Mouse (Mus musculus) left cerebral cortex, adult 18-20 months (tissue): ENCODE results near the gene Cxcl14. TPM values are rescaled to one million over a fixed set of nuclear protein-coding genes. Genes with fewer than 3 reads are reported as not detected.
A peak's percentile ranks its signal among the peaks of the same experiment; 100 is the strongest.

ENCODE experiments used
- DNase-seq, 2 experiments: peaks; one replicate each; pipeline ENCODE4 v3.0.0; 2021 to 2022; ENCODE audit warnings: low spot score in 2 of 2, mixed read lengths in 1 of 2
- long read RNA-seq, 2 experiments: library from polyadenylated mRNA; stranded (forward); transcript quantifications; one replicate each; pipeline ENCODE4 v2.0.0; 2021
- total RNA-seq, 2 experiments: library from RNA; stranded (reverse); gene quantifications; 2 replicates each; pipeline ENCODE4 v1.2.3; 2021

Cxcl14 gene
- 100 to 1,000 TPM; 140 to 160 TPM for total RNA-seq
- long read RNA-seq, experiment 1, transcript Cxcl14-201 (4 exons, 1,827 nt), result major isoform, 229 of 241 reads
- long read RNA-seq, experiment 1, partial matches to known transcripts, result 7 of 241 reads
- long read RNA-seq, experiment 1, other reads (novel, unspliced or antisense), result 5 of 241 reads
- long read RNA-seq, experiment 2, transcript Cxcl14-201 (4 exons, 1,827 nt), result major isoform, 224 of 242 reads
- long read RNA-seq, experiment 2, partial matches to known transcripts, result 14 of 242 reads
- long read RNA-seq, experiment 2, other reads (novel, unspliced or antisense), result 3 of 242 reads

DNA sequence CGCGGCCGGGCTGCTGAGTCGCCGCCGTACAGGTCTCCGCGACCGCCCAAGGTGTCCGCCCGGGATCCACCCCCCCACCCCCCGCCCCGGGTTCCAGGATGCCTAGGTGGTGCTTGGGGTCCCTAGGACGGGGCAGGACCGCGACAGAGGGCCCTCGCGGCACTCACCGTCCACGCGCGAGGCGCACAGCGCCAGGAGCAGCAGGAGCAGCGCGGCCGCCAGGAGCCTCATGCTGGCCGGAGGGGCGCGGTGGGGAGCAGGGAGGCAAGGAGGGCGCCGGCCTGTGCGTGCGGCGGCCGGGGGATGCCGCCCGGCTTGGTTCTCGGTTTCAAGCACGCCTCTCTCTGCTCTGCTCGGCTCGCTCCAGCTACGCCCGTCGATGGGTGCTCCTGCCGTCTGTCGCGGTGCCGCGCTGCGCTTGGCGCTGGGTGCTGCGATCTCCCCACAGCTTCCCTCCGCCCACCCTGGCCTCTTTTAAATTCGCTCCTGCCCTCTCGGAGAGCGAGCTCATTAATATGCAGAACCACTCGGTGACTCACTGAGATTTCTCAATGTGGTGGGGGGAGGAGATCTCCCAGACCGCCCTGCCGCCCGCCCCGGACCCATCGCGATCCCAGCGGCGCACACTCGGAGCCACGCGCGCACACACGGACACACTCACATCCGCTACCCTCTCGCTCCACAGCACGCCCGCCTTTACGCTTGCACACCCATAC, at the start of gene Cxcl14:
Gene Cxcl14, minus strand, starts transcription at position 609 of the 716 bp plus-strand sequence.
- peak; percentile 26 to 65 for DNase-seq

GRCm38 (mm10) chr13:56344355-56344754, 48.0 kb upstream of the Cxcl14 start:
- DNase-seq, result no peak

- no peak for DNase-seq
These were observed 46.1 kb upstream of the Cxcl14 start for GRCm38 (mm10) chr13:56342491-56342890.

- DNase-seq, result no peak
These were observed 44.2 kb upstream of the Cxcl14 start for GRCm38 (mm10) chr13:56340513-56340912.

DNA sequence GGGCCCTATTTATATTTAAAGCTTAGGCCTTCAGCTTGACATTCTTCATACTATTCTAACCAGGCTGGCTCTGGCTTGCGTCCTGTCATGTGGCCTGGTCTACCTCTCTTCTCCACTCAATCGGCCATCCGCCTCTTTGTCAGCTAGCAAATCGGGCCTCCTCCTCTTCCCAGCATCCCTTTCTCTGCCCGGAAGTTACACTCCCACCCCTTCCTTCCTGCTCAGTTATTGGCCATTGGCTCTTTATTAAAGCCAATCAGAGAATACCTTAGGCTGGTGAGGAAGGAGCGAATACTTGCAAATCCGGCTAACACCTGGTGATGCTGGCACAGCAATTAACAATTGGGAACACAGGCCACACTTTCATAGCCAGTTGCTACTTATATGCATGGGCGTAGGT, 43.5 kb upstream of the Cxcl14 start:
- no peak for DNase-seq

DNA sequence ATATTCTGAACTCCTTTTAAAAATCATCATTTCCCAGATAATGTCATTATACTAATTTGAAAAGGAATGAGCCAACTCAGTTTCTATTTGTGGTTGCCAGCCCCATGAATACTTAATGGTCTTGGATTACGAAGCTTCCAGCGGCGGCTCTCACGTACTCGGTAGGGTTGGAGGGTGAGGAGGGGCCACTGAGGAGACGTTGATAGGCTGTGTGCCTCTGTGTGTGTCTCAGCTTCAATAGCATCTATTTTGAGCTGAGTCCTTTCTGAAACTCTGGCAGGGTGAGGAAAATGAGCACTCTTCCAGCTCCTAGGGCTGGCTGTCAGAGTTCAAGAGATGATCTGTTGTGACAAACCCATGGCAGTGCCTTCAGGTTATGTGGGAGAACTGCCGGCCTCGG, 40.6 kb upstream of the Cxcl14 start:
- DNase-seq, result no peak

GRCm38 (mm10) chr13:56334802-56335690, 38.7 kb upstream of the Cxcl14 start:
- DNase-seq, result no peak

DNA sequence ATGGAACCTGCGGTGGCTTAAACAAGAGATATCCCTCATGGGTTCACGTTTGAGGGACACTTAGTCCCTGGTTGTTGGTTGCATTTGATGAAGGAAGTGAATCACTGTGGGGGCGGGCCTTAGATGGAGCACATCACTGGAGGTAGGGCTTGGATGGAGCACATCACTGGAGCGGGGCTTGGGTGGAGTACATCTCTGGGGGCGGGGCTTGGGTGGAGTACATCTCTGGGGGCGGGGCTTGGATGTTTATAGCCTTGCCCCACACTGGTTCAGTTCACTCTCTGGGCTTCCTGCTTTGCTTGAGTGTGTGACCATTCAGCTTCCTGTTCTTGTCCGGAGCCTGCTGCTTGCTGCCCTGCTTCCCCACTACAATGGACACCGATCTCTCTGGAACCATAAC, 37.9 kb upstream of the Cxcl14 start:
- DNase-seq, result no peak

DNA sequence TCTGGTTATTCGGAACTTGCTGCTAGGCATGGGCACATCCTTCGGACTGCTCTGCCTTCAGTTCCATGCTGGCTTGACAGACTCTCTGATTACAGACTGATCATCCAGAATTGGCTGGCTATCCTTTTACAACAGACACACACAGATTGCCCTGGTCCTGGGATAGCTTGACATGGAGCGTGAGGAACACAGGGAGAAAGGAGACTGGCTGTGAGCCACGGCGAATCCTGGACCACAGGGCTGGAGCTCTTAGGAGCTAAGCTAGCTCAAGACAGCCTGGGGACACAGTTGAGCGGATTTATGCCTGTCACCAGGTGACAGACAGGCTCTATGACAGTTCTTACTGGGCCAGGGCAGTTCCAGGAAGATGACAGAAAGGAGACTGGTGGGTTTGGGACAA, 36.0 kb upstream of the Cxcl14 start:
- DNase-seq, result no peak

DNA sequence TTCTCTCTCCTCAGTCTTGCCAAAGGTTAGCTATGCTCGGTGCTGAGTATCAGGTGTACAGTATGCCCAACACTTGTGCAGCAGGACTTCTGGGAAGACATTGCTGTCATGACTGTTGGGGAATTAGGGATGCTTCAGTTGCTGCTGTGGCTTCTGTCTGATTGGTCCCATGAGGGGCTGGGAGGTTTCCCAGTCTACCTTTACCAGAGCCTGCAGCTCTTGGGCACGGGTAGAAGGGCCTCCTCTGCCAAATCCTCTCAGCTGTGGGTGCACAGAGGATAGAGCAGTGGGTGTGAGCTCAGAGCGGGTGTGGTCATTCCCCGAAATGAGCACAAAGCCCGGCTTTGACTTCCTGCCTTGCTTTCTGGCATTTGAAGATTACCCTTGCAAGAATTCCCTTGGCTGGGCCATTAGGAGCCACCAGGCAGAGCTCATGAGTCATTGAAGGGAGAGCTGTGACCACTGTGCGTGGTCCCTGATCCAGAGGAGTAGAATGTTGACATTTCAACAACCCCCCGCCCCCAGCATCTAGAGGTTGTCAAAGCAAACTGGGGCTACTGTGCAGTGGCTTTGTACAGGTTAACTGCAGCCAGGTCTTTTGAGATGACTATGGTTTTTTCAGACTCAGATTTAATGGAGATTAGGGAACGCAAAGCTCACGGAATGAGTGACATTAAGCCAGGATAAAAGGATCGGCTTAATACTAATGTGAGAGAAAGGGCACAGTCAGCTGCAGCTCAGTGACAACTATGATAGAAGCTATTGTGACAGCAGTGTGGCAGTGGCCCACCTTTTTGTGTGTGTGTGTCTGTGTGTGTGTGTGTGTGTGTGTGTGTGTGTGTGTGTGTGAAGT, 34.5 kb upstream of the Cxcl14 start:
- no peak for DNase-seq

DNA sequence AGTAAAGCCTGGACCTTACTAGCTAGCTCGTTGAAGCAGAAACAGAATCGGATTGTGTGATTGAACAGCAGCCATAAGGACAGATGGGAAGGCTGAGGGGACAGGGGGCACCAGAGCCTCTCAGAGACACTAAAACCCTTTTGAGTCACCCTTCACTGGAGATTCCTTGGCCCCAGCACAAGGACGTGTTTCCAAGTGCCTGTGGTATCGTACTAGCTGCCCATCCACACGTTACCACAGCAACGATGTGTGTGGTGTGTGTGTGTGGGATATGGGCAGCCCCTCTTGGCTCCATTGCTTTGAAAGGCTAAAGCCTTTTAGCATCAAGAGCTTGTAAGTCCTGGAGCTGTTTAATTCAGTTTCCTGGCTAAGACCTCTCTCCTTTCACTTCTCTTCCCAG, 33.4 kb upstream of the Cxcl14 start:
- DNase-seq, result no peak

GRCm38 (mm10) chr13:56329165-56329564, 32.8 kb upstream of the Cxcl14 start:
- no peak for DNase-seq

DNA sequence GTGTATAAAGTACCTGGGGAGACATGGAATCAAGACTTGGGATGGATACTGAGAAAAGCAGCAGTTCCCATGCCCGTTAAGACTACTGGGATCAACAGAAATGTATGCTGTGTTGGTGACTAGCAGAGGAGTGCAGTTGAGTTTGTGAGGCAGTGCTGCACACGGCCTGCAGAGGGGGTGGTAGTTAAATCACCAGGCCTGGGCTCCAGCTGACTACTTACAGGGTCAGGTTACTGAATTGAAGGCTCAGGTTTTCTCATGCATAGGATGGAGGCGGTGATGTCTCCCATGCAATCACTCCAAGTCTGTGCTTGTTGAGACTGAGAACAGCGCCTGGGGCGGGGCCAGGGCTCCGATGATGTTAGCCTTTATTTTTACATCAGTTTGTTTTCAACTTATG, 31.4 kb upstream of the Cxcl14 start:
- no peak for DNase-seq

GRCm38 (mm10) chr13:56321635-56322034, 25.3 kb upstream of the Cxcl14 start:
- no peak for DNase-seq

GRCm38 (mm10) chr13:56316930-56317329, 20.6 kb upstream of the Cxcl14 start:
- DNase-seq, result peak in 1 of 2 experiments; percentile 30

DNA sequence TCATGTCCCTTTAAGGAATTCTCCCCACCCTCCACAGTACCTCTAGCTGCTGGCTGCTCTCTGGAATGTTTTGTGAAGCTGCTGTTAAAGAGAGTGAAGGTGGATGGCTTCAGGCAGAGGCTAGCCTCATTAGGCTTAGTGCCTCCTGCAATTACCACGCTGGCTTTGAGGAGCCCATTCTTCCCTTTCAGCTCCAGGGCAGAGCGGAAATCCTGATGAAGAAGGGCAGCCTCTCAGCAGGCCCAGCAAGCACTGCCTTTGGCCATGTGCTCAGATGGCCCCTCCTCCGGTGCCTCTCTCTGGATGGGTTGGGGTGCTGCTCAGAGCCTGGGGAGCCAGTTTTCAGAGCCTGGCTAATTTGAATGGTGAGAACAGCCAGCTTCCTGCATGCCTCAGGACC, 18.9 kb upstream of the Cxcl14 start:
- peak in 1 of 2 experiments; percentile 19 for DNase-seq

GRCm38 (mm10) chr13:56305058-56305457, 8.7 kb upstream of the Cxcl14 start:
- DNase-seq, result no peak

DNA sequence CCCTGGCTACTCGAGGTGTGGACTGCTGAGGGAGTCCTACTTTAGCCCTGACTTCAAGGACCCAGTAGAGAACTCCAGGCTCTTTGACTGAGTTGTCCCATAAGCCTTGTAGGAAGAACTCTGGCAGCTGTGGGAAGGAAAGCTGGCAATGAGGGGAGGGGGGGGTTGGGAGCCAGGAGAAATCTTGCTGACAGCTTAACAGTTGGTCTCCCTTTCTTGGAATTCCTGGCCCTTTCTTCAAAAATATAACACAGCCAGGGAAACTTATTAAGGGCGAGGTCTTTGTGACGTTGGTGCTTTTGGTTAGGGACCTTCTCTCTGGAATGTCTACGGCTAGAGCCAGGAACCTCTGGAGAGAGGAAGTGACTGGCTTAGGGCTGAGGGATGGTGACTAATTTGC, 8.1 kb upstream of the Cxcl14 start:
- no peak for DNase-seq

- DNase-seq, result no peak
These were observed 3.0 kb upstream of the Cxcl14 start for GRCm38 (mm10) chr13:56299336-56299735.

GRCm38 (mm10) chr13:56296659-56297020, 289 bp upstream of the Cxcl14 start:
- no peak for DNase-seq

DNA sequence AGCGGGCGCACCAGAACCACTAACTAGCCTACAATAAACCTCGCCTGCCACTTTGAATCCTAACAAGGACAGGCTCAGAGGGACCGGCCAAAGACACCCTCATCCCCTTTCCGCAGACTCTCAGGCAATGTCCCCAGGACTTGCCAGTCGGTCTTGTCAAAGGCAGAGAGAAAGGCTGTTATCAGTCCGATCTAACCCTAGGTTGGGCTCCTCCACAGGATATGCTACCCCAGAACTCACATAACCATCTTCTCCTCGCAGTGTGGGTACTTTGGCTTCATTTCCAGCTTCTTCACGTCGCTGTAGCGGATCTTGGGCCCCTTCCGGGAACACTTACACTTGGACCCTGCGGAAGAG, 787 bp downstream of the Cxcl14 start:
- no peak for DNase-seq
